Mouse (Mus musculus): ENCODE measurements at regions not wholly inside any gene's neighbourhood (a gene's known extent, or its start where the extent isn't known, plus 50 kb on each side); places are given as distances from the start of the nearest gene placed in this dataset.

GRCm38 (mm10) chrX:11387200-11387940, 59.7 kb downstream of the H2al1j start:
- peak; percentile 15 for DNase-seq (ENCODE audit: low read depth, low spot score)

GRCm38 (mm10) chrX:11388860-11389259, 61.2 kb downstream of the H2al1j start:
- no peak for DNase-seq (ENCODE audit: low read depth, low spot score)

- no peak for DNase-seq (ENCODE audit: low read depth, low spot score)
Observed at GRCm38 (mm10) chrX:11400406-11400805, 72.8 kb downstream of the H2al1j start.

GRCm38 (mm10) chrX:11404369-11404768, 76.7 kb downstream of the H2al1j start:
- no peak for DNase-seq (ENCODE audit: low read depth, low spot score)

- DNase-seq (ENCODE audit: low read depth, low spot score), result no peak
Observed at GRCm38 (mm10) chrX:11412316-11412826, 84.7 kb downstream of the H2al1j start.

- DNase-seq (ENCODE audit: low read depth, low spot score), result no peak
Observed at GRCm38 (mm10) chrX:11415662-11416061, 88.0 kb downstream of the H2al1j start.

GRCm38 (mm10) chrX:11416510-11416909, 88.9 kb downstream of the H2al1j start:
- DNase-seq (ENCODE audit: low read depth, low spot score), result no peak

GRCm38 (mm10) chrX:11417861-11418260, 90.2 kb downstream of the H2al1j start:
- no peak for DNase-seq (ENCODE audit: low read depth, low spot score)

GRCm38 (mm10) chrX:11418261-11418660, 90.6 kb downstream of the H2al1j start:
- no peak for DNase-seq (ENCODE audit: low read depth, low spot score)

- no peak for DNase-seq (ENCODE audit: low read depth, low spot score)
Observed at GRCm38 (mm10) chrX:11419162-11419631, 91.6 kb downstream of the H2al1j start.

- DNase-seq (ENCODE audit: low read depth, low spot score), result no peak
Observed at GRCm38 (mm10) chrX:11432403-11433004, 104.9 kb downstream of the H2al1j start.

GRCm38 (mm10) chrX:11435338-11435737, 107.7 kb downstream of the H2al1j start:
- no peak for DNase-seq (ENCODE audit: low read depth, low spot score)

- no peak for DNase-seq (ENCODE audit: low read depth, low spot score)
Observed at GRCm38 (mm10) chrX:11437151-11437944, 109.7 kb downstream of the H2al1j start.

- no peak for DNase-seq (ENCODE audit: low read depth, low spot score)
Observed at GRCm38 (mm10) chrX:11443543-11443942, 115.9 kb downstream of the H2al1j start.

GRCm38 (mm10) chrX:11444261-11444725, 116.7 kb downstream of the H2al1j start:
- DNase-seq (ENCODE audit: low read depth, low spot score), result no peak

GRCm38 (mm10) chrX:11448711-11449110, 121.1 kb downstream of the H2al1j start:
- no peak for DNase-seq (ENCODE audit: low read depth, low spot score)

- DNase-seq (ENCODE audit: low read depth, low spot score), result no peak
Observed at GRCm38 (mm10) chrX:11458521-11458920, 130.9 kb downstream of the H2al1j start.

GRCm38 (mm10) chrX:11463955-11464511, 136.4 kb downstream of the H2al1j start:
- DNase-seq (ENCODE audit: low read depth, low spot score), result no peak

GRCm38 (mm10) chrX:11466191-11466590, 138.6 kb downstream of the H2al1j start:
- no peak for DNase-seq (ENCODE audit: low read depth, low spot score)

GRCm38 (mm10) chrX:11479696-11480339, 152.2 kb downstream of the H2al1j start:
- DNase-seq (ENCODE audit: low read depth, low spot score), result no peak

GRCm38 (mm10) chrX:11482141-11482540, 154.5 kb downstream of the H2al1j start:
- DNase-seq (ENCODE audit: low read depth, low spot score), result no peak

All from CD4-positive helper T cell, adult 2 months (primary cell).